Mouse (Mus musculus): ENCODE results near the gene Cdkn2d. TPM values are rescaled to one million over a fixed set of nuclear protein-coding genes. Genes with fewer than 3 reads are reported as not detected.
A peak's percentile ranks its signal among the peaks of the same experiment; 100 is the strongest.
"Not testable (repeated sequence)": the region's sequence is repeated elsewhere in the genome, so short reads cannot be mapped to it uniquely, and the experiment has no call there.

The Cdkn2d gene
- polyA plus RNA-seq, 1 experiment = 330 TPM

DNA sequence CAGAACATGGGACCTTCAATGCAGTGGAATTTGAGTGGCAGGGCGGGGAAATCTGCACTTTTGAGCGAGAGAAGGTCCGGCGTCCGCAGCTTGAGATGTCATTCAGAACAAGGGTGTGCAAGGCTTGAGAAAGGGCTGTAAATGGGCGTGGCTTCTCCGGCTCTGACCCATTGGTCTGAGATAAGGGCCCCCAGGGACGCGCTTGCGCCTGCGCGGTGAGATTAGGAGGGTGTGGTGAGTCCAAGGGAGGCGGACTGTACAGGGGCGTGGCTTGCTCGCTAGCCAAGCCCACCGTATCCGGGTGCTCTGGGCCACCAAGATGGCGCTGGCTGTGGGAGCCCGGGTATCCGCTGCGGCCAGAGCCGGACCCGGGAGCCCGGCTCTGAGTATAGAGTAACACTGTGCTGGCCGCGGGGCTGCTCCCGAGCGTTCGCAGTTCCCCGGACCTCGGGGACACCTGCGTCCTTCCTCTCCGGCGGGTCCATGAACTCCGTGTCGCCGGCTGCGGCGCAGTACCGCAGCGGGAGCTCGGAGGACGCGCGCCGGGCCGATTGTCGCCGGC is 26.1 kb downstream of the Cdkn2d start, which contains the start of gene Atg4d:
Atg4d (plus strand) TSS at position 294 of the 562 bp plus-strand sequence.
- Histone ChIP-seq H3K36me3 (ENCODE audit: control insufficient read depth, insufficient read depth, low read length) (peaks cover 15% of the 10 kb centered on the region), H3K27me3 (ENCODE audit: control insufficient read depth, insufficient read depth, low read length) (no peaks in the 10 kb centered on the region), H3K4me3 (ENCODE audit: control insufficient read depth, insufficient read depth, low read length) (peak within 1 kb of the TSS; percentile 75), H3K27ac (ENCODE audit: control insufficient read depth, insufficient read depth, low read length) (no peak within 1 kb of the TSS), H3K4me1 (replicated peaks; ENCODE audit: control insufficient read depth, insufficient read depth, low read length) (peaks cover 29% of the 10 kb centered on the region)
- TF ChIP-seq POLR2A (IDR thresholded peaks at IDR 0.05; ENCODE audit: control insufficient read depth, extremely low read depth, insufficient read depth, low read length, poor library complexity) = peak; percentile 91
- 0 out of 2 replicates have a peak, but pooled peaks have one; percentile 31 for TF ChIP-seq CTCF (IDR thresholded peaks at IDR 0.05; ENCODE audit: borderline replicate concordance, control insufficient read depth, extremely low read depth, insufficient read depth, low read length, poor library complexity)
- under 1% methylated on average over 49 of the region's 49 CpGs for WGBS
- DNase-seq = peak; percentile 95

DNA sequence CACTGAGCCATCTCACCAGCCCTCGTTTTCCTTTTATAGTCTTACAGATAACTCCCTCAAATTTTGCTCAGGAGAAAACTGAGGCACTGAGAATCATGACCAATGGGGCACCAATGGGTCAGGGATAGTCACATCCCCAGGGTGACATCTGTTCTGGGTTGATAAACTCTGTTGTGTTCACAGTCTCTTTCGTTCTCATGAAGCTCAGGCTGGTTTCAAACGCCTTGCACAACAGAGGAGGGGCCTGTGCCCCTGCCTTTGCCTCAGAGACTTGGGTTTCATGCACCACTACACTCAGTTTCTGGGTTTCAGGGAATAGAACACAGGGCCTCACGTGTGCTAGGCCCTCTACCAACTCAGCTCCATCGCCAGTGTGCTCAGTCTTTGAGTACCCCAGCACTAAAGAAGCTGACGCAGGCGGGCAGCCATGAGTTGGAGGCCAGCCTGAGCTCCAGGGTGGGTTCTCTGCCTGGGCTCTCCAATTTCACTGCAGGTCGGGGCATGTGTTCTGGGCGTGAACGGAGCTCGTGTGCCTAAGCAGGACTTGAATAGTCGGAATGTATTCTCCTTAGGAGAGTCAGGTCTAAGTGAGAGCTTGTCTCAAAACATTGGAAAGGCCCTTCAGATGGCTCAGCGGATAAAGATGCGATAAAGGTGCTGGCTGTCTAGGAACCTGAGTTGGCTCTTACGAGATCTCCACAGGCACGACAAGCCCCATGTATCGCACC is 26.8 kb downstream of the Cdkn2d start:
- peaks cover 12% of the 10 kb centered on the region for H3K36me3 ChIP-seq (ENCODE audit: control insufficient read depth, insufficient read depth, low read length)
- H3K27me3 ChIP-seq (ENCODE audit: control insufficient read depth, insufficient read depth, low read length) = no peaks in the 10 kb centered on the region
- peak overlapping the region; percentile 75 for H3K4me3 ChIP-seq (ENCODE audit: control insufficient read depth, insufficient read depth, low read length)
- TF ChIP-seq POLR2A (IDR thresholded peaks at IDR 0.05; ENCODE audit: control insufficient read depth, extremely low read depth, insufficient read depth, low read length, poor library complexity) (no peak), CTCF (IDR thresholded peaks at IDR 0.05; ENCODE audit: borderline replicate concordance, control insufficient read depth, extremely low read depth, insufficient read depth, low read length, poor library complexity) (no peak)
- 66% methylated on average over 17 of the region's 17 CpGs for WGBS
- peaks cover 30% of the 10 kb centered on the region for H3K4me1 ChIP-seq (replicated peaks; ENCODE audit: control insufficient read depth, insufficient read depth, low read length)
- no peak overlapping the region for H3K27ac ChIP-seq (ENCODE audit: control insufficient read depth, insufficient read depth, low read length)
- no peak for DNase-seq

DNA sequence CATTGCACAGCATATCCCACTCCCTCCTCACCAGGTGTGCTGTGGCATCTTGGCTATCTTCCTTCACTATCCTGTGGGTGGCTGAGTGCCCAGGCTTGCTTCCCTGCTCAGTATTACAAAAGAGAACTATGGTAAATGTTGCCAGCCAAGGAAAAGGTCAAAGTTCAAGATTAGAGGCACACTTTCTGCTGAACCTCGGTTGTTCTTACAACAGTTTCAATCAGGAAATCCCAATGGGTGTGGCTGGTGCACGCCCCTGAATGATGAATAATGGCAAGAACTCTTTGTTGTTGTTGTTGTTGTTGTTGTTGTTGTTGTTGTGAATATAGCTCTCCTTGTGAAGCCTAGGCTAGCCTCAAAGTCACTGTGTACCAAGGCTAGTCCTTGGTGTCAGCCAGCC is 29.4 kb downstream of the Cdkn2d start:
- no peaks in the 10 kb centered on the region for H3K36me3 ChIP-seq (ENCODE audit: control insufficient read depth, insufficient read depth, low read length)
- TF ChIP-seq POLR2A (IDR thresholded peaks at IDR 0.05; ENCODE audit: control insufficient read depth, extremely low read depth, insufficient read depth, low read length, poor library complexity) (no peak), CTCF (IDR thresholded peaks at IDR 0.05; ENCODE audit: borderline replicate concordance, control insufficient read depth, extremely low read depth, insufficient read depth, low read length, poor library complexity) (no peak)
- no peak for DNase-seq
- H3K4me1 ChIP-seq (replicated peaks; ENCODE audit: control insufficient read depth, insufficient read depth, low read length) = peaks cover 29% of the 10 kb centered on the region
- H3K27ac ChIP-seq (ENCODE audit: control insufficient read depth, insufficient read depth, low read length) = no peak overlapping the region
- 67% methylated on average over 2 of the region's 2 CpGs for WGBS
- no peak overlapping the region for H3K4me3 ChIP-seq (ENCODE audit: control insufficient read depth, insufficient read depth, low read length)
- no peaks in the 10 kb centered on the region for H3K27me3 ChIP-seq (ENCODE audit: control insufficient read depth, insufficient read depth, low read length)

DNA sequence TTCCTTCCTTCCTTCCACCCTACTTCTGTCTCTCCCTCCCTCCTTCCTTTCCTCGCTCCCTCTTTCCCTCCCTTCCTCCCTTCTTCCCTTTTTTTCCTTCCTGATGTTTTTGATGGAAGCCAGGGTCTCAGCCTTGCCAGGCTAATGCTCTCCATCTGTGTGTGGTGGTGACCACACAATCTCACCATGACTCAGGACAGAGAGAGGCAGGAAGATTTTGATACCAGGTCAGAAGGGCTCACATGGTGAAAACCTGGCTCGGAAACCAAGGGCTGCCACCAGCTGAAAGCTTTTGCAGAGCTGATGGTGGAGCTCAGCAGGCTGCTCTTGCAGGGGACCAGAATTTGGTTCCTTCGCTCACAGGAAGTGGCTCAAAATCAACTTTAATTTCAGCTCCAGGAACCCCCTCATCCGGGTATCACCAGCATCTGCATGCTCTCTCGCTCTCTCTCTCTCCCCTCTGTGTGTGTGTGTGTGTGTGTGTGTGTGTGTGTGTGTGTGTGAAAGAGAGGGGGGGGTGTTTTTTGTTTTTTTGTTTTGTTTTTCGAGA is 30.6 kb downstream of the Cdkn2d start:
- Histone ChIP-seq H3K4me3 (ENCODE audit: control insufficient read depth, insufficient read depth, low read length) (no peak overlapping the region), H3K27me3 (ENCODE audit: control insufficient read depth, insufficient read depth, low read length) (no peaks in the 10 kb centered on the region), H3K4me1 (replicated peaks; ENCODE audit: control insufficient read depth, insufficient read depth, low read length) (peaks cover 16% of the 10 kb centered on the region), H3K36me3 (ENCODE audit: control insufficient read depth, insufficient read depth, low read length) (no peaks in the 10 kb centered on the region), H3K27ac (ENCODE audit: control insufficient read depth, insufficient read depth, low read length) (no peak overlapping the region)
- DNase-seq = no peak
- TF ChIP-seq POLR2A (IDR thresholded peaks at IDR 0.05; ENCODE audit: control insufficient read depth, extremely low read depth, insufficient read depth, low read length, poor library complexity) (no peak), CTCF (IDR thresholded peaks at IDR 0.05; ENCODE audit: borderline replicate concordance, control insufficient read depth, extremely low read depth, insufficient read depth, low read length, poor library complexity) (no peak)
- WGBS = 49% methylated on average over 6 of the region's 6 CpGs

DNA sequence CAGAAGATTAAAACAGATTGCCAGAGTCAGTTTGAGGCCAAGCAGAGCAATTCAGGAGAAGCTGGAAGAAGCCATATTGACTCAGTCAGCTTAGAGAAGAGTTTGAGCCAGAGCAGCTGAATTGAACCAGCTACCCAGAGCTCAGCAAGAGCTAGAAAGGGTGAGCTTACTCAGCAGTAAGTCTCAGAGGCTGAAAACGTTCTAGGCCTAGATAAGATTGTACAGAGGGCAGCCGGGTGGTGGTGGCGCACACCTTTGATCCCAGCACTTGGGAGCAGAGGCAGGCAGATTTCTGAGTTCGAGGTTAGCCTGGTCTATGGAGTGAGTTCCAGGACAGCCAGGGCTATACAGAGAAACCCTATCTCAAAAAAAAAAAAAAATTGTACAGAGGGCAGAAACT is 34.9 kb downstream of the Cdkn2d start:
- 88% methylated on average over 4 of the region's 4 CpGs for WGBS
- not testable (repeated sequence) for H3K4me3 ChIP-seq (ENCODE audit: control insufficient read depth, insufficient read depth, low read length); H3K27ac ChIP-seq (ENCODE audit: control insufficient read depth, insufficient read depth, low read length); H3K4me1 ChIP-seq (replicated peaks; ENCODE audit: control insufficient read depth, insufficient read depth, low read length); DNase-seq; H3K36me3 ChIP-seq (ENCODE audit: control insufficient read depth, insufficient read depth, low read length); H3K27me3 ChIP-seq (ENCODE audit: control insufficient read depth, insufficient read depth, low read length)

DNA sequence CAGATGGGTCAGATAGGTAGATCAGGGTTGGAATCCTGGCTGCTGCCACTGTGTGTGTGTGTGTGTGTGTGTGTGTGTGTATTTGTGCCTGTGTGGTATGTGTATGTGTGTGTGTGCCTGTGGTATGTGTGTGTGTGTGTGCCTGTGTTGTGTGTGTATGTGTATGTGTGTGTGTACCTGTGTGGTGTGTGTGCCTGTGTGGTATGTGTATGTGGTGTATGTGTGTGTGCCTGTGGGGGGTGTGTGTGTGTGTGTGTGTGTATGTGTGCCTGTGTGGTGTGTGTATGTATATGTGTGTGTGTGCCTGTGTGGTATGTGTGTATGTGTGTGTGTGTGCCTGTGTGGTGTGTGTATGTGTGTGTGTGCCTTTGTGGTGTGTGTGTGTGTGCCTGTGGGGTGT is 36.5 kb downstream of the Cdkn2d start:
- no peak overlapping the region for H3K4me3 ChIP-seq (ENCODE audit: control insufficient read depth, insufficient read depth, low read length)
- no peak for DNase-seq
- no peaks in the 10 kb centered on the region for H3K36me3 ChIP-seq (ENCODE audit: control insufficient read depth, insufficient read depth, low read length)
- no peak overlapping the region for H3K27ac ChIP-seq (ENCODE audit: control insufficient read depth, insufficient read depth, low read length)
- H3K27me3 ChIP-seq (ENCODE audit: control insufficient read depth, insufficient read depth, low read length) = peaks cover 2% of the 10 kb centered on the region; the same call in 1 of the 2 replicates
- TF ChIP-seq CTCF (IDR thresholded peaks at IDR 0.05; ENCODE audit: borderline replicate concordance, control insufficient read depth, extremely low read depth, insufficient read depth, low read length, poor library complexity) = no peak
- no peak for TF ChIP-seq POLR2A (IDR thresholded peaks at IDR 0.05; ENCODE audit: control insufficient read depth, extremely low read depth, insufficient read depth, low read length, poor library complexity)
- H3K4me1 ChIP-seq (replicated peaks; ENCODE audit: control insufficient read depth, insufficient read depth, low read length) = no peaks in the 10 kb centered on the region; the same call in none of the 2 replicates

All from thymus, adult 2 months (tissue).